11 mouse cellular contexts compared by ENCODE assay signal in the genomic region with DNA sequence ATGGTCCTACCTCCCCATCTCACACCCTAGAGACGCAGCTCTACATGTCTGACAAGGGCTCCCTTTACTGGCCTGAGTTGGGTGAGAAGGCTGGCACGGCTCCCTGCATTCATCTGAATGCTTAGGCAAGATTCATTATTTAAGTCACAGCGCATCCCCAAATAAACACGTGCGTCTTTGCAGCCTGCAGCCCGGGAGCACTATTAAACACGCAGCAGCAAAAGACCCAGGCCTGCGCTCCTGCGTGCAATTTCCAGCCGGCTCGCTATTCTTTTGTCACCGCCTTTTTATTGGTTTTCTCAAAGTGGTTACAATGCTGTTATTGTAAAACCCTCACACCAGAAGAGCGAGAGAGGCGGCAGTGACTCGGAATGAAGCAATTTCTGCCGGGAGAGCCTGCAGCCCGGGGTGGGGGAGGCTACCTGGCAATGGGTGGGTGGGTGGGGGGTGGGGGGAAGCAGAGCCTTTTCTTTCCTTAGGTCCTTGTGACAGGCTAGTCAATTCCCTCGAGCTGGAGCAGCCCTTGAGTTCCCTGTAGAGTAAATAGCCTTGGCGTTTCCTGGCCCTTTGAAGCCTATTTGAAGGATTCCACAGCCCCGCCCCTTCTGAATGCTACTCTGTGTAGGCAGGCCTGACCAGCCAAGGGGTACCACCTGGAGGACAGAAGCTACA.
DNase-seq lines count a peak whose midpoint lies in the region; ATAC-seq lines count a peak whose summit lies in the region.
"Had no signal": no experiment of that assay in that cellular context is flagged by ENCODE, and none has a peak within 500 bp of the region (broad histone marks: within the 10 kb centered on the region; RNA-seq: fewer than 3 reads in every experiment).

No protein-coding gene starts in this region.

- H3K4me3 ChIP-seq in kidney, embryonic 14.5 days (ENCODE audit: low read length), result no peak overlapping the region
- no peak overlapping the region for H3K4me3 ChIP-seq in forebrain, embryonic 16.5 days (replicated peaks; ENCODE audit: low read length)
- H3K4me3 ChIP-seq in midbrain, embryonic 10.5 days, result peak overlapping the region; percentile 34

- peaks cover 2% of the 10 kb centered on the region; the same call in 1 of the 2 replicates for H3K27me3 ChIP-seq in kidney, embryonic 14.5 days (ENCODE audit: control insufficient read depth, insufficient read depth, low read length)
- no peaks in the 10 kb centered on the region; the same call in 1 of the 2 replicates for H3K27me3 ChIP-seq in forebrain, embryonic 16.5 days (replicated peaks; ENCODE audit: control insufficient read depth, insufficient read depth, low read length)
- H3K27me3 ChIP-seq in midbrain, embryonic 10.5 days (ENCODE audit: low read depth, poor library complexity, severe bottlenecking), result peaks cover 99% of the 10 kb centered on the region

- H3K4me1 ChIP-seq in kidney, embryonic 14.5 days (ENCODE audit: control insufficient read depth, insufficient read depth, low read length), result no peaks in the 10 kb centered on the region
- peaks cover 14% of the 10 kb centered on the region for H3K4me1 ChIP-seq in forebrain, embryonic 16.5 days (replicated peaks; ENCODE audit: control insufficient read depth, insufficient read depth, low read length)
- peaks cover 15% of the 10 kb centered on the region for H3K4me1 ChIP-seq in midbrain, embryonic 10.5 days

- H3K4me2 ChIP-seq in kidney, embryonic 14.5 days (replicated peaks; ENCODE audit: low read depth, low read length), result 0 out of 2 replicates have a peak overlapping the region, but pooled peaks have one; percentile 8
- peak overlapping the region; percentile 37 for H3K4me2 ChIP-seq in forebrain, embryonic 16.5 days (ENCODE audit: low read length)
- H3K4me2 ChIP-seq: liver, embryonic 11.5 days had no signal

- no peaks in the 10 kb centered on the region for H3K9me3 ChIP-seq in kidney, embryonic 14.5 days (ENCODE audit: control insufficient read depth, low read length)
- H3K9me3 ChIP-seq in forebrain, embryonic 16.5 days (ENCODE audit: control insufficient read depth, low read length), result no peaks in the 10 kb centered on the region
- H3K9me3 ChIP-seq in midbrain, embryonic 10.5 days (replicated peaks), result no peaks in the 10 kb centered on the region

- intact Hi-C loops in gastrocnemius, postnatal 14 days (cut with DNase I; ENCODE audit: low total_unique reads), result no loop called here

- no peak for DNase-seq in kidney, postnatal 36 days
- peak; percentile 42 for DNase-seq in brain, adult 2 months (ENCODE audit: low read depth, low spot score)
- DNase-seq in midbrain, embryonic 10.5 days (ENCODE audit: low spot score), result no peak
- no peak for DNase-seq in gastrocnemius, postnatal 14 days
- no peak for DNase-seq in thymus, adult 18-20 months
- DNase-seq: heart, postnatal 10 days had no signal

- no peaks in the 10 kb centered on the region for H3K36me3 ChIP-seq in kidney, embryonic 14.5 days (ENCODE audit: control insufficient read depth, insufficient read depth, low read length)
- no peaks in the 10 kb centered on the region for H3K36me3 ChIP-seq in forebrain, embryonic 16.5 days (ENCODE audit: control insufficient read depth, insufficient read depth)
- H3K36me3 ChIP-seq in midbrain, embryonic 10.5 days, result no peaks in the 10 kb centered on the region

- WGBS in kidney, embryonic 14.5 days, result 26% methylated on average over 20 of the region's 20 CpGs
- 23% methylated on average over 20 of the region's 20 CpGs for WGBS in forebrain, embryonic 16.5 days
- 23% methylated on average over 20 of the region's 20 CpGs for WGBS in midbrain, embryonic 10.5 days

- H3K9ac ChIP-seq in kidney, embryonic 14.5 days (ENCODE audit: low read depth, low read length), result no peak overlapping the region
- no peak overlapping the region for H3K9ac ChIP-seq in forebrain, embryonic 16.5 days (replicated peaks; ENCODE audit: low read depth, low read length)

- ATAC-seq in kidney, embryonic 14.5 days (ENCODE audit: low FRiP score, low TSS enrichment), result peak; percentile 57; the same call in 1 of the 2 replicates
- peak; percentile 48 for ATAC-seq in forebrain, embryonic 16.5 days
- ATAC-seq in megakaryocyte, adult 5-6 weeks (ENCODE audit: poor library complexity, severe bottlenecking), result no peak
- ATAC-seq: CD4-positive, CD25-positive, alpha-beta regulatory T cell, adult 4 months had no signal

- H3K27ac ChIP-seq in kidney, embryonic 14.5 days (ENCODE audit: low read depth, low read length), result no peak overlapping the region
- H3K27ac ChIP-seq in forebrain, embryonic 16.5 days (ENCODE audit: low read length), result no peak overlapping the region
- no peak overlapping the region; the same call in 1 of the 2 replicates for H3K27ac ChIP-seq in midbrain, embryonic 10.5 days (replicated peaks)
